ENCODE assay signal across 19 mouse cellular contexts in the genomic region with DNA sequence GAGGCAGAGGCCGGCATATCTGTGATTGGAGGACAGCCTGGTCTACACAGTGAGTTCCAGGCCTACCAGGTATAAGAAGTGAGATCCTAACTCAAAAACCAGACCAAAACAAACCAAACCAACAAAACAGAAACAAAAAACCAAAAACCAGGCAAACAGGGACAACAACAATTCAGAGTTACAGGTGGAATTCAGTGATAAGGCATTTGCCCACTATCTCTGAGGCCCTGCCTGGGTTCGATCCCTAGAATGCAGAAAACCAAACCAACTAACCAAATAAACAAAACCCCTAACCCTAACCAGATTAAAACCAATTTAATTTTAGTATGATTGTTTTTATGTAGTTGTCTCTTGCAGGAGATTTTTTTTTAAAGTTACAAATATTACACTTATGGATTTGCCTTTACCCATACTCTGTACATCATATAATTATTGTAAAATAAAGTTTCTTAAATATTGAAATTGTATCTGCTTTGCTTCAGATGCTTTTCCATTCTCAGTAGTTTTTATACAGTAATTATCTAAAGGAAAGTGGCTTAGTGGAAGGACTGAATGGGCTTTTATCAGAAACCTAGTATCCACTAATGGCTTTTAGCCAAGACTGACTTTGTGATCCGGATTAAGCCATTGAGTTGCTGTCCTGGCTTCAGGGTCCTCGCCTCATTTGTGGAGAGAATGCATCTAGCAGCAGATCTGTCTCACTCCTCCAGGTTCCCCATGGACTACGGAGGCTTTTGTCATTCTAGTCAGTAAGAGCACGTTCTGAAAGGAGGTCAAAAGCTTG. TPM values are rescaled to one million over a fixed set of nuclear protein-coding genes. Genes with fewer than 3 reads are reported as not detected.
DNase-seq lines count a peak whose midpoint lies in the region; ATAC-seq and TF ChIP-seq lines count a peak whose summit lies in the region.
"Had no signal": no experiment of that assay in that cellular context is flagged by ENCODE, and none has a peak within 500 bp of the region (broad histone marks: within the 10 kb centered on the region; RNA-seq: fewer than 3 reads in every experiment).

No protein-coding gene starts in this region.

- WGBS in heart, embryonic 12.5 days, result 41% methylated on average over 6 of the region's 6 CpGs
- 24% methylated on average over 6 of the region's 6 CpGs for WGBS in liver, embryonic 15.5 days (ENCODE audit: insufficient replicate concordance)
- WGBS in stomach, postnatal 0 days, result 60% methylated on average over 6 of the region's 6 CpGs

- H3K4me3 ChIP-seq in heart, embryonic 12.5 days, result no peak overlapping the region
- H3K4me3 ChIP-seq in MEL (ENCODE audit: control insufficient read depth in 1 of 2, insufficient read depth in 1 of 2, low read depth in 2 of 2, low read length in 2 of 2), result no peak overlapping the region
- H3K4me3 ChIP-seq in erythroblast, embryonic 14.5 days (replicated peaks), result peak overlapping the region; percentile 41
- H3K4me3 ChIP-seq in liver, embryonic 15.5 days (replicated peaks), result no peak overlapping the region
- H3K4me3 ChIP-seq in stomach, postnatal 0 days (ENCODE audit: low read depth, low read length), result no peak overlapping the region
- H3K4me3 ChIP-seq: hindbrain, embryonic 12.5 days; midbrain, embryonic 10.5 days; neural tube, embryonic 13.5 days; stomach, embryonic 15.5 days had no signal

- ATAC-seq in heart, embryonic 12.5 days (ENCODE audit: insufficient number of reproducible peaks, low FRiP score), result peak; percentile 58; the same call in 1 of the 2 replicates
- peak; percentile 14 for ATAC-seq in liver, embryonic 15.5 days (ENCODE audit: insufficient read depth)
- ATAC-seq in stomach, postnatal 0 days (ENCODE audit: low FRiP score, low TSS enrichment), result no peak
- ATAC-seq: forebrain, embryonic 16.5 days; inflammation-experienced regulatory T-cells, adult 6 months had no signal

- H3K4me2 ChIP-seq in heart, embryonic 12.5 days, result no peak overlapping the region
- H3K4me2 ChIP-seq in liver, embryonic 15.5 days, result peak overlapping the region; percentile 56
- H3K4me2 ChIP-seq in stomach, postnatal 0 days (replicated peaks; ENCODE audit: low read depth), result no peak overlapping the region
- H3K4me2 ChIP-seq: hindbrain, embryonic 12.5 days; neural tube, embryonic 13.5 days; stomach, embryonic 15.5 days had no signal

- DNase-seq in heart, adult 18-20 months, result no peak
- DNase-seq in MEL (ENCODE audit: low read depth, low spot score), result peak; percentile 57
- DNase-seq in stomach, postnatal 0 days (ENCODE audit: low spot score), result no peak
- DNase-seq in frontal cortex, postnatal 14 days (ENCODE audit: low spot score in 2 of 2), result no peak
- DNase-seq in urinary bladder, postnatal 25 days (ENCODE audit: low spot score), result no peak
- DNase-seq: cerebellum, adult 9-11 months; kidney, adult 2 months; kidney, postnatal 10 days; layer of hippocampus, postnatal 36 days; right cerebral cortex, postnatal 25 days had no signal

- peak overlapping the region; percentile 58; the same call in 1 of the 2 replicates for H3K27ac ChIP-seq in heart, embryonic 12.5 days (ENCODE audit: poor library complexity, severe bottlenecking)
- peak overlapping the region; percentile 39 for H3K27ac ChIP-seq in MEL (ENCODE audit: control insufficient read depth, low read depth, low read length)
- H3K27ac ChIP-seq in liver, embryonic 15.5 days (replicated peaks), result peak overlapping the region; percentile 99
- H3K27ac ChIP-seq in stomach, postnatal 0 days (replicated peaks), result no peak overlapping the region
- H3K27ac ChIP-seq: hindbrain, embryonic 12.5 days; midbrain, embryonic 10.5 days; neural tube, embryonic 13.5 days; stomach, embryonic 15.5 days had no signal

- TF ChIP-seq RAD21 in MEL (IDR thresholded peaks at IDR 0.05; ENCODE audit: low read depth, low read length), result no peak

- H3K36me3 ChIP-seq in heart, embryonic 12.5 days, result no peaks in the 10 kb centered on the region
- H3K36me3 ChIP-seq in MEL (ENCODE audit: control insufficient read depth in 1 of 2, insufficient read depth in 2 of 2, low read length in 2 of 2), result peaks cover 0 to 33% of the 10 kb centered on the region in 2 experiments; a peak in 2 of 4 replicates
- peaks cover 11% of the 10 kb centered on the region for H3K36me3 ChIP-seq in erythroblast, embryonic 14.5 days (ENCODE audit: control insufficient read depth)
- H3K36me3 ChIP-seq in liver, embryonic 15.5 days (replicated peaks), result no peaks in the 10 kb centered on the region
- no peaks in the 10 kb centered on the region for H3K36me3 ChIP-seq in stomach, postnatal 0 days (ENCODE audit: control insufficient read depth, insufficient read depth, low read length)
- H3K36me3 ChIP-seq: hindbrain, embryonic 12.5 days; midbrain, embryonic 10.5 days; neural tube, embryonic 13.5 days; stomach, embryonic 15.5 days had no signal

- H3K79me2 ChIP-seq in MEL (ENCODE audit: control insufficient read depth, insufficient read depth, low read length, poor library complexity), result no peaks in the 10 kb centered on the region; the same call in 1 of the 2 replicates

- TF ChIP-seq EP300 in MEL (IDR thresholded peaks at IDR 0.05; ENCODE audit: low read depth in 1 of 2, low read length in 2 of 2), result peak; percentile 63 to 80
- TF ChIP-seq EP300 in stomach, postnatal 0 days (optimal IDR thresholded peaks at IDR 0.05), result no peak

- no peak for TF ChIP-seq CTCF in MEL (IDR thresholded peaks at IDR 0.05 in 2 of 3, conservative IDR thresholded peaks at IDR 0.05 in 1 of 3; ENCODE audit: control insufficient read depth in 1 of 3, insufficient read depth in 1 of 3, low read depth in 2 of 3, low read length in 3 of 3, poor library complexity in 1 of 3, severe bottlenecking in 1 of 3)
- no peak for TF ChIP-seq CTCF in stomach, postnatal 0 days (IDR thresholded peaks at IDR 0.05; ENCODE audit: low read depth)

- no peak overlapping the region for H3K9ac ChIP-seq in heart, embryonic 12.5 days
- H3K9ac ChIP-seq in MEL (ENCODE audit: control insufficient read depth, low read depth, low read length, poor library complexity, severe bottlenecking), result 0 out of 2 replicates have a peak overlapping the region, but pooled peaks have one; percentile 1
- H3K9ac ChIP-seq in liver, embryonic 15.5 days, result peak overlapping the region; percentile 43
- no peak overlapping the region for H3K9ac ChIP-seq in stomach, postnatal 0 days (ENCODE audit: low read length)
- H3K9ac ChIP-seq: hindbrain, embryonic 12.5 days; neural tube, embryonic 13.5 days; stomach, embryonic 15.5 days had no signal

- no peak for TF ChIP-seq POLR2A in MEL (IDR thresholded peaks at IDR 0.05; ENCODE audit: control insufficient read depth in 1 of 2, insufficient read depth in 1 of 2, low read depth in 1 of 2, low read length in 2 of 2, poor library complexity in 1 of 2)

- H3K4me1 ChIP-seq in heart, embryonic 12.5 days (replicated peaks), result peaks cover 20% of the 10 kb centered on the region
- H3K4me1 ChIP-seq in MEL (ENCODE audit: control insufficient read depth in 1 of 2, insufficient read depth in 2 of 2, low read length in 2 of 2), result peaks cover 14 to 27% of the 10 kb centered on the region in 2 experiments
- peaks cover 80% of the 10 kb centered on the region for H3K4me1 ChIP-seq in erythroblast, embryonic 14.5 days (ENCODE audit: control insufficient read depth)
- peaks cover 62% of the 10 kb centered on the region for H3K4me1 ChIP-seq in liver, embryonic 15.5 days (replicated peaks)
- H3K4me1 ChIP-seq in stomach, postnatal 0 days (replicated peaks; ENCODE audit: control insufficient read depth, insufficient read depth), result no peaks in the 10 kb centered on the region

- H3K9me3 ChIP-seq in heart, embryonic 12.5 days (replicated peaks), result no peaks in the 10 kb centered on the region
- H3K9me3 ChIP-seq in MEL (replicated peaks; ENCODE audit: insufficient read depth, low read length), result no peaks in the 10 kb centered on the region
- no peaks in the 10 kb centered on the region for H3K9me3 ChIP-seq in erythroblast, embryonic 14.5 days (ENCODE audit: control insufficient read depth, low read length)
- no peaks in the 10 kb centered on the region for H3K9me3 ChIP-seq in liver, embryonic 15.5 days (replicated peaks)
- no peaks in the 10 kb centered on the region for H3K9me3 ChIP-seq in stomach, postnatal 0 days (ENCODE audit: control insufficient read depth, low read length)
- H3K9me3 ChIP-seq: hindbrain, embryonic 12.5 days; midbrain, embryonic 10.5 days; neural tube, embryonic 13.5 days; stomach, embryonic 15.5 days had no signal

- H3K27me3 ChIP-seq in heart, embryonic 12.5 days (replicated peaks), result no peaks in the 10 kb centered on the region
- H3K27me3 ChIP-seq in MEL (ENCODE audit: control insufficient read depth in 1 of 2, insufficient read depth in 2 of 2, low read length in 2 of 2), result no peaks in the 10 kb centered on the region
- H3K27me3 ChIP-seq in erythroblast, embryonic 14.5 days (ENCODE audit: control insufficient read depth), result no peaks in the 10 kb centered on the region
- no peaks in the 10 kb centered on the region for H3K27me3 ChIP-seq in liver, embryonic 15.5 days
- H3K27me3 ChIP-seq in stomach, postnatal 0 days (ENCODE audit: control insufficient read depth, insufficient read depth, low read length), result no peaks in the 10 kb centered on the region
- H3K27me3 ChIP-seq: hindbrain, embryonic 12.5 days; neural tube, embryonic 13.5 days; stomach, embryonic 15.5 days had no signal

TF ChIP-seq in MEL, 35 proteins besides CTCF, POLR2A, EP300 and RAD21 (continues in another document):
- TF ChIP-seq GATA1 (IDR thresholded peaks at IDR 0.05; ENCODE audit: low read depth, low read length), result peak; percentile 80
- no peak for TF ChIP-seq KAT2A (conservative IDR thresholded peaks at IDR 0.05; ENCODE audit: low read depth, low read length)
- TF ChIP-seq TCF12 (IDR thresholded peaks at IDR 0.05; ENCODE audit: low read depth, low read length), result peak; percentile 89
- no peak for TF ChIP-seq MAZ (IDR thresholded peaks at IDR 0.05; ENCODE audit: low read depth, low read length)
- TF ChIP-seq RCOR1 (IDR thresholded peaks at IDR 0.05; ENCODE audit: low read depth, low read length), result peak; percentile 70
- no peak for TF ChIP-seq BHLHE40 (IDR thresholded peaks at IDR 0.05; ENCODE audit: borderline replicate concordance, low read depth, low read length)
- TF ChIP-seq ZNF384 (IDR thresholded peaks at IDR 0.05; ENCODE audit: low read depth, low read length), result 0 out of 2 replicates have a peak, but pooled peaks have one; percentile 21
- TF ChIP-seq MEF2A (IDR thresholded peaks at IDR 0.05; ENCODE audit: extremely low read depth, insufficient replicate concordance, low read depth, low read length, poor library complexity, severe bottlenecking), result no peak

RNA-seq across cellular contexts. Expression of gene Hectd1, which starts 12.9 kb away (rescaled TPM):
- polyA plus RNA-seq in heart, embryonic 12.5 days (2016; fragmentation: Nextera tagmentation; extraction: Ambion mirVana), result 38.9 and 41.1 TPM in 2 replicates
- total RNA-seq in heart, adult 18-20 months (2021), result 10 to 100 TPM; 78.2 to 80.3 TPM
- total RNA-seq in MEL (2012; rRNA removed), result 67.3 and 72.0 TPM in 2 replicates
- 100 to 1,000 TPM in 1 of 2 experiments, 10 to 100 TPM in 1; 55.2 to 248 TPM for polyA plus RNA-seq in MEL (2012; ENCODE audit: insufficient read depth in 1 of 2, insufficient read length in 2 of 2, low read depth in 1 of 2, low replicate concordance in 2 of 2, missing spikeins in 1 of 2)
- polyA plus RNA-seq in erythroblast, embryonic 14.5 days (2012), result 0.40 and 0.52 TPM in 2 replicates
- 24.0 and 29.4 TPM in 2 replicates for polyA plus RNA-seq in liver, embryonic 15.5 days (2015; fragmentation: Nextera tagmentation; extraction: Ambion mirVana)
- polyA plus RNA-seq in stomach, postnatal 0 days (2015; fragmentation: Nextera tagmentation; extraction: Ambion mirVana), result 24.7 and 25.2 TPM in 2 replicates

Comparison
In these comparisons a context has a peak if more than half of its experiments do, and no peak if none do; other contexts are left out.
1. H3K9ac ChIP-seq: peak in MEL (single experiment) and liver, embryonic 15.5 days (single experiment); none in heart, embryonic 12.5 days (single experiment) and stomach, postnatal 0 days (single experiment).
2. RNA of gene Hectd1, which starts 12.9 kb away (polyA plus RNA-seq): 55.2 to 248 TPM in MEL, 38.9 to 41.1 TPM in heart, embryonic 12.5 days, 24.7 to 25.2 TPM in stomach, postnatal 0 days and 24.0 to 29.4 TPM in liver, embryonic 15.5 days; 0.40 to 0.52 TPM in erythroblast, embryonic 14.5 days; every median in the first group is over 10 times any median in the second.